Mouse (Mus musculus) CD4-positive, CD25-positive, alpha-beta regulatory T cell (primary cell): ENCODE measurements around the gene Ndufaf5. TPM values are rescaled to one million over a fixed set of nuclear protein-coding genes. Genes with fewer than 3 reads are reported as not detected.

Source experiments
- polyA plus RNA-seq: library from polyadenylated mRNA; unstranded; fragments of 100-300 nt; shearing (Covaris generic); gene quantifications from one replicate; pipeline ENCODE4 v1.2.1, GENCODE M21; 2017

Gene Ndufaf5
- 20.5 TPM for polyA plus RNA-seq

DNA sequence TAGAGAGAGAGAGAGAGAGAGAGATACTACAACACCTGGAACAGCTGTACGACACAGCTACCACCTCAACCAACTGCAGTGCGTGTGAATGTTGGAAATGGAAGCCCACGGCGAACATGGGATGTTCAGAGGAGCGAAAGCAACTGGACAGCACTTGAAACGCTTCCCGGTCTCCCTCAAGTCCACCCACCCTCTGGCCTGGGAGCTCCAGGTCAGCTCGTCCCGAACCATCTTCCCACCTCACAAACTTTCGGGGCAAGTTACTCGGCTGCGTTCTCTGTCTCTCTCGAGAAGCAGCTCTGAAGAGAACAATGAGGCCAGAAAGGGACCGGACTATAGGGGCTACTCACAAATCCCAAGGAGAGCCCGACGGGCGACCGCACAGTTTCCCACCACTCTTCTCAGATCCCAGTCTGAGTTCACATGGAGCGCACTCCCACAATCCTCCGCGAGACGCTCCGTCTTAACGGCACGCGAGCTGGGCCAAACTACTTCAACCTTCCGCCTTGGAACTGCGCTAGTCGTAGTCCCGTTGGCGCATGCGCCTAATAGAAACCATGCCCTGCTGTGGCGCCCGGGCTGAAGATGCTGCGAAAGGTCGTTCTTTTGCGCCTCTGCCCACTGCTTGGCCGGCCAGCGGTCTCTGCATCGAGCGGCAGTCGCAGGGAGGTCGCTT lies at the start of gene Ndufaf5, which contains the start of gene Esf1:
Ndufaf5 (plus strand) TSS at position 523 of the 676 bp plus-strand sequence.
Esf1 (minus strand) TSS at position 438 of the 676 bp plus-strand sequence.

DNA sequence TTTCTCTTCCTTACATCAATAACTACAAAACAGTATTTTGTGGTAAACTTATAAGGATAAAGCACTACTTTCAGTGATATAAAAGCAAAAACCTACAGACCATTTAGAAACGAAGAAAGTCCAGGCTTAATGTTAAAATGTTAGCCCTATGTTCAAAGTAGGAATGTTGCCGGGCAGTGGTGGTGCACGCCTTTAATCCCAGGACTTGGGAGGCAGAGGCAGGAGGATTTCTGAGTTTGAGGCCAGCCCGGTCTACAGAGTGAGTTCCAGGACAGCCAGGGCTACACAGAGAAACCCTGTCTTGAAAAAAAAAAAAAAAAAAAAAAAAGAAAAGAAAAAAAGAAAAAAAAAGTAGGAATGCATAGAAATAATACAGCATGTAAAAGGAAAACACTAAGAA lies 18.7 kb upstream of the Ndufaf5 start, which contains the start of gene Gm17374:
Gm17374 (plus strand) TSS at position 301 of the 400 bp plus-strand sequence.

Other genes starting within 250 kb of the Ndufaf5 start
- 119 TPM for gene Tasp1, start 103.8 kb upstream of the Ndufaf5 start, polyA plus RNA-seq
- gene Gm17374, start 18.6 kb upstream of the Ndufaf5 start, polyA plus RNA-seq: not detected
- 22.2 TPM for gene Esf1, start 85 bp upstream of the Ndufaf5 start, polyA plus RNA-seq
- not detected for gene Sel1l2, start 219.1 kb downstream of the Ndufaf5 start, polyA plus RNA-seq
- 1.8 TPM for gene Macrod2, start 224.7 kb downstream of the Ndufaf5 start, polyA plus RNA-seq